Mouse (Mus musculus): Measurements from ENCODE around the gene Tacr1. TPM values are rescaled to one million over a fixed set of nuclear protein-coding genes. Genes with fewer than 3 reads are reported as not detected.
A peak's percentile ranks its signal among the peaks of the same experiment; 100 is the strongest.
"Not testable (repeated sequence)": the region's sequence is repeated elsewhere in the genome, so short reads cannot be mapped to it uniquely, and the experiment has no call there.

The Tacr1 gene
- polyA plus RNA-seq, 1 experiment from 2014 or later: 0.50 TPM

GRCm38 (mm10) chr6:82452206-82453095 is 50.3 kb downstream of the Tacr1 start:
- H3K4me3 ChIP-seq (ENCODE audit: low read length); ATAC-seq (ENCODE audit: low read depth); H3K36me3 ChIP-seq (ENCODE audit: control insufficient read depth, insufficient read depth, low read length); H3K9ac ChIP-seq (ENCODE audit: low read length); H3K4me1 ChIP-seq (replicated peaks; ENCODE audit: control insufficient read depth, insufficient read depth, low read length); H3K9me3 ChIP-seq (ENCODE audit: control insufficient read depth, low read length); H3K27me3 ChIP-seq (ENCODE audit: control insufficient read depth, insufficient read depth, low read depth, low read length); H3K27ac ChIP-seq (ENCODE audit: low read length); H3K4me2 ChIP-seq (ENCODE audit: low read depth, low read length): not testable (repeated sequence)
- 75% methylated on average over 8 of the region's 8 CpGs for WGBS

DNA sequence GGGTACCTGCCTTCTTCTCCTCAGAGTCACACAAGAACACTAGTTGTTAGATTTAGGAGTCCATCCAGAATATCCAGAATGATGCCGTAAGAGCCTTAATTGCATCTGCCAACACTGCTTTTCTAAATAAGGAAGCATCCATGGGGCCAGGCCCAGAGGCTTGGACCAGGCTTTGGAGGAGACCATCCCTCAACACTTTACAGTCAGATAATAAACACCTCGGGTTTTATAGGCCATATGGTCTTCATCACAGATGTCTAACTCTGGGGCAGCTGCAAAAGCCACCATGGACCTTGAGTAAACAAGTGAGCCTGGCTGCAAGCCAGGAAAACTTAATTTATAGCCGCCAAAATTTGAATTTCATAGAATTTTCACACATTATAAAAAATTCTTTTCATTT is 53.1 kb downstream of the Tacr1 start:
- peaks cover 4% of the 10 kb centered on the region; the same call in 1 of the 2 replicates for H3K4me1 ChIP-seq (replicated peaks; ENCODE audit: control insufficient read depth, insufficient read depth, low read length)
- H3K9me3 ChIP-seq (ENCODE audit: control insufficient read depth, low read length): no peaks in the 10 kb centered on the region
- WGBS: 30% methylated on average over 3 of the region's 3 CpGs
- H3K9ac ChIP-seq (ENCODE audit: low read length): no peak overlapping the region
- no peak overlapping the region for H3K27ac ChIP-seq (ENCODE audit: low read length)
- no peaks in the 10 kb centered on the region for H3K27me3 ChIP-seq (ENCODE audit: control insufficient read depth, insufficient read depth, low read depth, low read length)
- no peak overlapping the region for H3K4me2 ChIP-seq (ENCODE audit: low read depth, low read length)
- H3K4me3 ChIP-seq (ENCODE audit: low read length): no peak overlapping the region
- ATAC-seq (ENCODE audit: low read depth): peak; percentile 84
- H3K36me3 ChIP-seq (ENCODE audit: control insufficient read depth, insufficient read depth, low read length): no peaks in the 10 kb centered on the region

DNA sequence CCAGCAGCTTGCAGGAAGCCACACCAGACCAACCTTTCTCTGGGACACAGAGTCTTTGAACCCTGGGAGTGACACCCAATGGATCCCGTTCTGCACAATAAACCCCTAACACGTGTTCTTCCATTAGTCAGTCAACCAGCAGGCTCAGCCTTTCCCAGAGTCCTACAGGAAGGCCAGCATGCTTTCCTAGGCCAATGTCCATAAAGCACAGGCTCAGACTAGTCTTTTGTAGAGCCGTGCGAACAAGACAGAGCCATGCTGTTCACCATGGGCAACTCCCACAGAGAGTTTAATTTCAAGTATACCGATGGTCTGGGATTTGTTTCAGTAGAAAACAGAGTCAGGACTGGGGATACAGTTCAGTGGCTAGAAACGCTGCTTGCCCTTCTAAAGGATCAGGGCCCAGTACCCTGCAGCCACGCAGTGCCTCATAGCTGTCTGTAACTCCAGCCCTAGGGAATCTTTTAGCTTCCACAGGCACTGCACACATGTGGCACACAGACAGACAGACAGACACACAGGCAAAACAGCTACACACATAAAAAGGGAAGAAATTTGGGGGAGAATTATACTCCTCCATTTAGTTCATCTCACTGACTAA is 55.1 kb downstream of the Tacr1 start:
- Histone ChIP-seq H3K27ac (ENCODE audit: low read length) (no peak overlapping the region), H3K4me1 (replicated peaks; ENCODE audit: control insufficient read depth, insufficient read depth, low read length) (peaks cover 4% of the 10 kb centered on the region; the same call in 1 of the 2 replicates), H3K4me2 (ENCODE audit: low read depth, low read length) (no peak overlapping the region), H3K4me3 (ENCODE audit: low read length) (no peak overlapping the region), H3K36me3 (ENCODE audit: control insufficient read depth, insufficient read depth, low read length) (no peaks in the 10 kb centered on the region), H3K9ac (ENCODE audit: low read length) (no peak overlapping the region), H3K27me3 (ENCODE audit: control insufficient read depth, insufficient read depth, low read depth, low read length) (no peaks in the 10 kb centered on the region), H3K9me3 (ENCODE audit: control insufficient read depth, low read length) (no peaks in the 10 kb centered on the region)
- no peak for ATAC-seq (ENCODE audit: low read depth)
- 85% methylated on average over 7 of the region's 7 CpGs for WGBS

DNA sequence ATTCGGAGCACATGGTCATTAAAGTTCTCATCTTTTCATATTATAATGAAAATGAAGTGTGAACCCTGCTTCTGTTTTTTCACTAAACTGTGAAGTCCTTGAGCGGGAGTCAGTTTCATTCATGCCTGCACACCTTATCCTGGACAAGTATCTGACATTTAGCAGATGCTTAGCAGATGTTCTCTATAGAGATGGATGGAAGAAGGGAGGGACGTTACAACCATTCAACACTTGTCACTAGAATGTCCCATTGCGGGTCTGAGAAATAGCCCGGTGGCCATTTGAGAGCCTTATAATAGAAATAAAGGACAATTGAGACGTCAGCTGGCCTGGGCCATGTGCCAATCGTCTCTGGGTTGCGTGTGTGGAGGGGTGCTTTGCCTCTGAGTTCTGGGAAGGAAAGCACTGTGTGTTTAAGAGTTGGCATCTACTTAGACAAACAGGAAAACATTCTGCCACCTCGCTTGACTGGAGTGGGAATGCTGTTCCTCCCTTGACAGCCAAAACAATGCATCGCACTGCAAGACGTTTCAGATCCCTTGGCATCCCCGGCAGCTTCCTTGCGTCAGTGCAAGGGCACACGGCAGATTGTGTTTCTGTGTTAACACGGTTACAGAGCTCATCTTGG is 56.7 kb downstream of the Tacr1 start:
- Histone ChIP-seq H3K36me3 (ENCODE audit: control insufficient read depth, insufficient read depth, low read length) (no peaks in the 10 kb centered on the region), H3K9me3 (ENCODE audit: control insufficient read depth, low read length) (no peaks in the 10 kb centered on the region), H3K9ac (ENCODE audit: low read length) (no peak overlapping the region), H3K4me1 (replicated peaks; ENCODE audit: control insufficient read depth, insufficient read depth, low read length) (peaks cover 8% of the 10 kb centered on the region; the same call in 1 of the 2 replicates), H3K4me2 (ENCODE audit: low read depth, low read length) (no peak overlapping the region), H3K4me3 (ENCODE audit: low read length) (no peak overlapping the region), H3K27ac (ENCODE audit: low read length) (no peak overlapping the region), H3K27me3 (ENCODE audit: control insufficient read depth, insufficient read depth, low read depth, low read length) (no peaks in the 10 kb centered on the region)
- WGBS: 53% methylated on average over 15 of the region's 15 CpGs
- ATAC-seq (ENCODE audit: low read depth): no peak

DNA sequence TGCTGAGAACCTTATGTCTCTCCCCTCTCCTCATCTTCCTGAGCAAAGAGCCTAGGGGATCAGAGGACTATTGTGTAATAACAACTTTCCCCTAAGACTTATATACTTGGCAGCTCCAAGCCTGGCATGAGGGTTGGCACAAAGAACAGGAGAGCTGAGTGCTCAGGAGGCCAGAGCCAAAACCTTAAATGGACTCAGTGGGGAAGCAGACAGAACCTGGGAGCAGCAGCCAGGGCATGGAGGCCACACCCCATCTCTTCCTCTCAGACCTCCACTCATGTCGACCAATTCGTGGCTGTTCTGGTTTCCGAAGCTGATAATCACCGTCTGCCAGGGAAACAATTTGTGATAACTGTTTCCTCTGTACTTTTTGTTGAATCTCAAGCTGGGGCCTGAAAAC is 61.0 kb downstream of the Tacr1 start:
- Histone ChIP-seq H3K4me1 (replicated peaks; ENCODE audit: control insufficient read depth, insufficient read depth, low read length) (0 out of 2 replicates have a peak, but pooled peaks cover 3% of the 10 kb centered on the region), H3K27me3 (ENCODE audit: control insufficient read depth, insufficient read depth, low read depth, low read length) (no peaks in the 10 kb centered on the region), H3K27ac (ENCODE audit: low read length) (no peak overlapping the region), H3K4me2 (ENCODE audit: low read depth, low read length) (no peak overlapping the region), H3K9me3 (ENCODE audit: control insufficient read depth, low read length) (no peaks in the 10 kb centered on the region), H3K36me3 (ENCODE audit: control insufficient read depth, insufficient read depth, low read length) (no peaks in the 10 kb centered on the region), H3K9ac (ENCODE audit: low read length) (no peak overlapping the region), H3K4me3 (ENCODE audit: low read length) (no peak overlapping the region)
- ATAC-seq (ENCODE audit: low read depth): no peak
- WGBS: 36% methylated on average over 4 of the region's 4 CpGs

- Histone ChIP-seq H3K9ac (ENCODE audit: low read length) (no peak overlapping the region), H3K4me3 (ENCODE audit: low read length) (no peak overlapping the region), H3K27ac (ENCODE audit: low read length) (no peak overlapping the region), H3K27me3 (ENCODE audit: control insufficient read depth, insufficient read depth, low read depth, low read length) (no peaks in the 10 kb centered on the region), H3K4me1 (replicated peaks; ENCODE audit: control insufficient read depth, insufficient read depth, low read length) (no peaks in the 10 kb centered on the region), H3K9me3 (ENCODE audit: control insufficient read depth, low read length) (no peaks in the 10 kb centered on the region), H3K4me2 (ENCODE audit: low read depth, low read length) (no peak overlapping the region), H3K36me3 (ENCODE audit: control insufficient read depth, insufficient read depth, low read length) (no peaks in the 10 kb centered on the region)
- 39% methylated on average over 6 of the region's 6 CpGs for WGBS
- no peak for ATAC-seq (ENCODE audit: low read depth)
These were observed 72.3 kb downstream of the Tacr1 start for GRCm38 (mm10) chr6:82474477-82474876.

GRCm38 (mm10) chr6:82483842-82484241 is 81.7 kb downstream of the Tacr1 start:
- ATAC-seq (ENCODE audit: low read depth): no peak
- no peaks in the 10 kb centered on the region for H3K36me3 ChIP-seq (ENCODE audit: control insufficient read depth, insufficient read depth, low read length)
- 78% methylated on average over 1 of the region's 1 CpGs for WGBS
- H3K27me3 ChIP-seq (ENCODE audit: control insufficient read depth, insufficient read depth, low read depth, low read length): no peaks in the 10 kb centered on the region
- no peak overlapping the region for H3K9ac ChIP-seq (ENCODE audit: low read length)
- no peak overlapping the region for H3K4me3 ChIP-seq (ENCODE audit: low read length)
- H3K4me2 ChIP-seq (ENCODE audit: low read depth, low read length): no peak overlapping the region
- no peak overlapping the region for H3K27ac ChIP-seq (ENCODE audit: low read length)
- H3K4me1 ChIP-seq (replicated peaks; ENCODE audit: control insufficient read depth, insufficient read depth, low read length): no peaks in the 10 kb centered on the region
- no peaks in the 10 kb centered on the region for H3K9me3 ChIP-seq (ENCODE audit: control insufficient read depth, low read length)

GRCm38 (mm10) chr6:82494481-82494880 is 92.3 kb downstream of the Tacr1 start:
- no peak overlapping the region for H3K4me2 ChIP-seq (ENCODE audit: low read depth, low read length)
- H3K9ac ChIP-seq (ENCODE audit: low read length): no peak overlapping the region
- WGBS: 37% methylated on average over 6 of the region's 6 CpGs
- no peak for ATAC-seq (ENCODE audit: low read depth)
- H3K9me3 ChIP-seq (ENCODE audit: control insufficient read depth, low read length): no peaks in the 10 kb centered on the region
- H3K4me3 ChIP-seq (ENCODE audit: low read length): no peak overlapping the region
- H3K4me1 ChIP-seq (replicated peaks; ENCODE audit: control insufficient read depth, insufficient read depth, low read length): no peaks in the 10 kb centered on the region
- no peaks in the 10 kb centered on the region for H3K27me3 ChIP-seq (ENCODE audit: control insufficient read depth, insufficient read depth, low read depth, low read length)
- H3K36me3 ChIP-seq (ENCODE audit: control insufficient read depth, insufficient read depth, low read length): no peaks in the 10 kb centered on the region
- no peak overlapping the region for H3K27ac ChIP-seq (ENCODE audit: low read length)

DNA sequence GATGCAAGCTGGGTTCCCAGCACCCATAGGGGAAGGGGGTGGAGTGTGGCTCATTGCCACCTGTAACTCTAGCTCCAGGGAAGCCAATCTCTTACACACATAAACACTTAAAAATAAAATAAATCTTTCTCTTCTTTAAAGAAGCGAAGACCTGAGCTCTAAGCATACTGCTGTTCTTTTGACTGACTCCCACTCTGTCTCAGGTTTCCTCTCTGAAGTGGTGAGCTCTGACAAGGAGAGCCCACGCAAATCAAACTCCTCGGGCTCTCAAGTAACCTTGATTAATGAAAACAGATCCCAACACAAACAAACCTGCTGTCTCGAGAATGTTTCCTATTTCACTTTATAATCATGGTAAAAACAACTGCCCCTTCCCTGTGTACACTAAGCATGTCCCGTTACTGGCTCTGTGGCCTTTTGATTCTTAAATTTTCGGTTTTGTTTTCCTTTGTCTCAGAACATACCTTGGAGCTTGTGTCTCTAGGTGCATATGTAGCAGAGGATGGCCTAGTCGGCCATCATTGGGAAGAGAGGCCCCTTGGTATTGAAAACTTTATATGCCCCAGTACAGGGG is 108.8 kb downstream of the Tacr1 start:
- Histone ChIP-seq H3K36me3 (ENCODE audit: control insufficient read depth, insufficient read depth, low read length) (no peaks in the 10 kb centered on the region), H3K9ac (ENCODE audit: low read length) (no peak overlapping the region), H3K9me3 (ENCODE audit: control insufficient read depth, low read length) (no peaks in the 10 kb centered on the region), H3K27ac (ENCODE audit: low read length) (no peak overlapping the region), H3K27me3 (ENCODE audit: control insufficient read depth, insufficient read depth, low read depth, low read length) (no peaks in the 10 kb centered on the region), H3K4me3 (ENCODE audit: low read length) (no peak overlapping the region), H3K4me1 (replicated peaks; ENCODE audit: control insufficient read depth, insufficient read depth, low read length) (no peaks in the 10 kb centered on the region), H3K4me2 (ENCODE audit: low read depth, low read length) (no peak overlapping the region)
- no peak for ATAC-seq (ENCODE audit: low read depth)
- WGBS: 30% methylated on average over 7 of the region's 7 CpGs

All from lung, embryonic 16.5 days (tissue).